Mouse (Mus musculus): ENCODE measurements around the gene Rnf157. TPM values are rescaled to one million over a fixed set of nuclear protein-coding genes. Genes with fewer than 3 reads are reported as not detected.
A peak's percentile ranks its signal among the peaks of the same experiment; 100 is the strongest.
"Not testable (repeated sequence)": the region's sequence is repeated elsewhere in the genome, so short reads cannot be mapped to it uniquely, and the experiment has no call there.

The Rnf157 gene
- polyA plus RNA-seq, 1 experiment from 2014 or later, result 37.8 TPM

DNA sequence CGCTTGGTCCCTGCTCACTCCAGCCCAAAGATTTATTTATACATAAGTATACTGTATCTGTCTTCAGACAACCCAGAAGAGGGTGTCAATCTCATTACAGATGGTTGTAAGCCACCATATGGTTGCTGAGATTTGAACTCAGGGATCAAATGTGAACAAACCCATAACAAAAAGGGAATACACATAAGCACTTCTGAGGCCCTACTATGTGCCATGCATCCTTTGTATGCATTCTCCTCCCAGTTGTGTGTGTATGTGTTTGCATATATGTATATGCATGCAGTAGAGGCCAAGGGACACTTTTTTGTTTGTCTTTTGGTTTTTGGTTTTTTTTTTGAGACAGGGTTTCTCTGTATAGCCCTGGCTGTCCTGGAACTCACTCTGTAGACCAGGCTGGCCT is 46.2 kb downstream of the Rnf157 start:
- peaks cover 5% of the 10 kb centered on the region; the same call in 1 of the 2 replicates for H3K4me1 ChIP-seq
- ATAC-seq (ENCODE audit: low FRiP score, low read depth), result no peak
- H3K27ac ChIP-seq (replicated peaks), result no peak overlapping the region
- H3K4me3 ChIP-seq, result no peak overlapping the region
- H3K9ac ChIP-seq (replicated peaks), result no peak overlapping the region
- no peak overlapping the region for H3K4me2 ChIP-seq (replicated peaks)
- no peaks in the 10 kb centered on the region for H3K36me3 ChIP-seq
- H3K27me3 ChIP-seq, result no peaks in the 10 kb centered on the region
- no peaks in the 10 kb centered on the region for H3K9me3 ChIP-seq
- WGBS, result 89% methylated on average over 1 of the region's 1 CpGs

GRCm38 (mm10) chr11:116366124-116366523 is 46.7 kb downstream of the Rnf157 start:
- H3K9ac ChIP-seq (replicated peaks), result no peak overlapping the region
- no peak overlapping the region for H3K4me3 ChIP-seq
- no peaks in the 10 kb centered on the region for H3K27me3 ChIP-seq
- H3K27ac ChIP-seq (replicated peaks), result no peak overlapping the region
- H3K4me2 ChIP-seq (replicated peaks), result no peak overlapping the region
- no peaks in the 10 kb centered on the region for H3K36me3 ChIP-seq
- ATAC-seq (ENCODE audit: low FRiP score, low read depth), result no peak
- 88% methylated on average over 2 of the region's 2 CpGs for WGBS
- peaks cover 5% of the 10 kb centered on the region; the same call in 1 of the 2 replicates for H3K4me1 ChIP-seq
- no peaks in the 10 kb centered on the region for H3K9me3 ChIP-seq

- no peak overlapping the region for H3K27ac ChIP-seq (replicated peaks)
- H3K27me3 ChIP-seq, result no peaks in the 10 kb centered on the region
- 38% methylated on average over 13 of the region's 13 CpGs for WGBS
- no peaks in the 10 kb centered on the region for H3K9me3 ChIP-seq
- no peaks in the 10 kb centered on the region for H3K36me3 ChIP-seq
- H3K9ac ChIP-seq (replicated peaks), result no peak overlapping the region
- no peak overlapping the region for H3K4me2 ChIP-seq (replicated peaks)
- peaks cover 5% of the 10 kb centered on the region; the same call in 1 of the 2 replicates for H3K4me1 ChIP-seq
- H3K4me3 ChIP-seq, result no peak overlapping the region
- ATAC-seq (ENCODE audit: low FRiP score, low read depth), result no peak
These were observed 47.4 kb downstream of the Rnf157 start for GRCm38 (mm10) chr11:116365432-116365831.

DNA sequence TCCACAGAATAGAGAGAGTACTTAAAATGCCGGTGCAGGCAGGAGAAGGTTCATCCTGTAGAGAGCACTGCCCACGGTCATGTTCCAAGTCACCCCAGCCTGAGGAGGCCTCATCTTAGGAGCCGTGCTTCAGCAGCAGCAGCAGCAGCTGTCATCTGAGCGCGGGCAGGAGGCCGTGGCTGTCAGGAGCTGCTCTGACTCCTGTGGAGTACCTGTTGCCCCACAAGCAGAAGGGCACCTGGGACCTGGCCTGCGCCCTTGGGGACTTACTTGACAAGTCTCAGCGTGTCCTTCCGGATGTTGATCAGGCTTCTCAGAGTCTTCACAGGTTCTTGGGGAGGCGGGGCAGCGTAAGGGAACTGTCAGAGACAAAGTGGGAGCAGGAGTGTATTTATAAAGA is 50.8 kb downstream of the Rnf157 start:
- H3K36me3 ChIP-seq, result peaks cover 24% of the 10 kb centered on the region
- no peak overlapping the region for H3K4me3 ChIP-seq
- peaks cover 5% of the 10 kb centered on the region; the same call in 1 of the 2 replicates for H3K4me1 ChIP-seq
- H3K27ac ChIP-seq (replicated peaks), result no peak overlapping the region
- WGBS, result 70% methylated on average over 11 of the region's 11 CpGs
- H3K4me2 ChIP-seq (replicated peaks), result no peak overlapping the region
- no peak for ATAC-seq (ENCODE audit: low FRiP score, low read depth)
- no peaks in the 10 kb centered on the region for H3K27me3 ChIP-seq
- no peak overlapping the region for H3K9ac ChIP-seq (replicated peaks)
- H3K9me3 ChIP-seq, result no peaks in the 10 kb centered on the region

- not testable (repeated sequence) for H3K4me2 ChIP-seq (replicated peaks); ATAC-seq (ENCODE audit: low FRiP score, low read depth); H3K4me3 ChIP-seq; H3K4me1 ChIP-seq; H3K9me3 ChIP-seq; H3K9ac ChIP-seq (replicated peaks); H3K27ac ChIP-seq (replicated peaks); H3K27me3 ChIP-seq
- WGBS, result 97% methylated on average over 5 of the region's 5 CpGs
- peaks cover 31% of the 10 kb centered on the region for H3K36me3 ChIP-seq
These were observed 51.9 kb downstream of the Rnf157 start for GRCm38 (mm10) chr11:116360915-116361314.

DNA sequence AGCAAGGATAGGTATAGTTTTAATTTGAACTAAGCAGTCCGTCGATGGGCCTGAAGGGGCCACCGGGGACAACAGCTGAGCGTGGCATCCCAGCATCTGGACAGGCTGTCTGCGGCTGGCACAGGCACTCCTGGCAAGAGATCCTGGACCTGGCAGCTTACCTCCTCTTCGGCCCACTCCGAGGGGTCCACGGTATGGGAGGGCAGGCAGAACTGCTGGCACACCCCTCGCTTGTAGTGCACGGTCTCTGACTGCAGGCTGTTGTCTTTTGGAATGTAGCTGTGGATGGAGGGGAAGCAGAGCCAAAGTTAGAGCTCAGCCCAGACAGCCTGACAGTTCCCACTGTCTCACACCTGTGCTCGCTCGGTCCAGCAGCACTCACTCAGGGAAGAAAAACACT is 53.2 kb downstream of the Rnf157 start:
- Histone ChIP-seq H3K9me3 (no peaks in the 10 kb centered on the region), H3K27ac (replicated peaks) (no peak overlapping the region), H3K27me3 (no peaks in the 10 kb centered on the region; the same call in 1 of the 2 replicates), H3K36me3 (peaks cover 43% of the 10 kb centered on the region), H3K4me2 (replicated peaks) (no peak overlapping the region), H3K4me3 (no peak overlapping the region), H3K9ac (replicated peaks) (no peak overlapping the region), H3K4me1 (no peaks in the 10 kb centered on the region)
- no peak for ATAC-seq (ENCODE audit: low FRiP score, low read depth)
- 90% methylated on average over 12 of the region's 12 CpGs for WGBS

DNA sequence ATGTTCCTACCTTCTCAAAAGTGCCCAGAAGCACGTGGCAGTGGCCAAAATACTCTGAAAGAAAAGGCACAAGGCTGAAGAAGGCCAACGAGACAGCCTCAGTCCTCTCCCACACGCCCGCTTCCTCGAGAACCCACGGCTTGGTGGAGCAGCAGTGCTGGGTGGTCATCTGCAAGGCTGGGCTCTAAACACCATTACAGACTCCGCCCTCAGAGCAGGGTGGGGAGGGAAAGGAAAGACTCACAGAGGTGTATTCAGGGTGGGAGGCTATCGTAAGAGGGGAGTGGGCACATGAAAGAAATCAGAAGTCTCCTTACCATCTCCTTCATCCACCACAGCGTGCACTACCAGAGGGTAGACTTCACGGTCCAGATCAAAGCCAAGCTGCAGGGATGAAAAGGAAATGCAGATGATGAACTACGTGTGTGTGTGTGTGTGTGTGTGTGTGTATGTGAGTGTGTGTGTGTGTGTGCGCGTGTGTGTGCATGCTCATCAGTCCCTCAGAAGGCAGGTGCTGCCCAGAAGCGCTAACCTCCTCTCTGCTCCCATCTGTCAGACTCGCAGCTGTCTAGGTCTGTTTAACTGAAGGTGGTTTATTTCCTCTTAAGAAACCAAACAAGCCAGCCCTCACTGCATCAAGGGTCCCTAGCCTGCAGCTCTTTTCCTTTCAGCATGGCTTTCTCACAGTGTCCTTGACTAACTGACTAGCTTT is 53.8 kb downstream of the Rnf157 start:
- Histone ChIP-seq H3K27ac (replicated peaks) (no peak overlapping the region), H3K9ac (replicated peaks) (no peak overlapping the region), H3K4me1 (no peaks in the 10 kb centered on the region), H3K9me3 (no peaks in the 10 kb centered on the region), H3K27me3 (no peaks in the 10 kb centered on the region; the same call in 1 of the 2 replicates), H3K4me3 (no peak overlapping the region), H3K4me2 (replicated peaks) (no peak overlapping the region), H3K36me3 (peaks cover 49% of the 10 kb centered on the region)
- WGBS, result 77% methylated on average over 15 of the region's 15 CpGs
- ATAC-seq (ENCODE audit: low FRiP score, low read depth), result no peak

- no peak for ATAC-seq (ENCODE audit: low FRiP score, low read depth)
- WGBS, result 34% methylated on average over 17 of the region's 17 CpGs
- Histone ChIP-seq H3K9ac (replicated peaks) (0 out of 2 replicates have a peak overlapping the region, but pooled peaks have one; percentile 6), H3K27ac (replicated peaks) (no peak overlapping the region), H3K9me3 (no peaks in the 10 kb centered on the region), H3K36me3 (peaks cover 68% of the 10 kb centered on the region), H3K27me3 (no peaks in the 10 kb centered on the region; the same call in 1 of the 2 replicates), H3K4me2 (replicated peaks) (no peak overlapping the region), H3K4me1 (no peaks in the 10 kb centered on the region), H3K4me3 (no peak overlapping the region)
These were observed 58.3 kb downstream of the Rnf157 start for GRCm38 (mm10) chr11:116354521-116354920.

DNA sequence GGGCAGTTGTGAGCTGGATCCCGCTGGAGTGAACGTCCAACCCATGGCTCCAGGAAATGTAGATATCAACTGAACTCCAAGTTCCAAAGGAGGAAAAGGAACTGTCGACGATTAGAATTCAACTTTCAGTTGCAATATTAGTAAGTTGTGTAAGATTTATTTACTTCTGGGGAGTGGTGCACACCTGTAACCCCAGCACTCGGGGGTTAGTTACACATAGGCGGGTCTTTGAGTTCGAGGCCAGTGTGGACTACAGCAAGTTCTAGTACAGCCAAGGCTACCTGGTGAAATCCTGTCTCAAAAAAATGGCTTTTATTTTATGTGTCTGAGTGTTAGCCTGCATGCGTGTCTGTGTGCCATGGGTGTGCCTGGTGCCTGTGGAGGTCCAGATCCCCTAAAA is 59.3 kb downstream of the Rnf157 start:
- WGBS, result 95% methylated on average over 8 of the region's 8 CpGs
- H3K4me1 ChIP-seq, result no peaks in the 10 kb centered on the region
- peaks cover 67% of the 10 kb centered on the region for H3K36me3 ChIP-seq
- H3K27me3 ChIP-seq, result no peaks in the 10 kb centered on the region; the same call in 1 of the 2 replicates
- H3K4me3 ChIP-seq, result no peak overlapping the region
- H3K9me3 ChIP-seq, result no peaks in the 10 kb centered on the region
- no peak overlapping the region for H3K27ac ChIP-seq (replicated peaks)
- no peak overlapping the region for H3K9ac ChIP-seq (replicated peaks)
- no peak overlapping the region for H3K4me2 ChIP-seq (replicated peaks)
- ATAC-seq (ENCODE audit: low FRiP score, low read depth), result no peak

- Histone ChIP-seq H3K4me2 (replicated peaks) (no peak overlapping the region), H3K27me3 (no peaks in the 10 kb centered on the region; the same call in 1 of the 2 replicates), H3K27ac (replicated peaks) (no peak overlapping the region), H3K4me1 (no peaks in the 10 kb centered on the region), H3K9ac (replicated peaks) (no peak overlapping the region), H3K36me3 (peaks cover 72% of the 10 kb centered on the region), H3K4me3 (no peak overlapping the region), H3K9me3 (no peaks in the 10 kb centered on the region)
- ATAC-seq (ENCODE audit: low FRiP score, low read depth), result no peak
- WGBS, result 93% methylated on average over 5 of the region's 5 CpGs
These were observed 61.5 kb downstream of the Rnf157 start for GRCm38 (mm10) chr11:116351294-116351693.

DNA sequence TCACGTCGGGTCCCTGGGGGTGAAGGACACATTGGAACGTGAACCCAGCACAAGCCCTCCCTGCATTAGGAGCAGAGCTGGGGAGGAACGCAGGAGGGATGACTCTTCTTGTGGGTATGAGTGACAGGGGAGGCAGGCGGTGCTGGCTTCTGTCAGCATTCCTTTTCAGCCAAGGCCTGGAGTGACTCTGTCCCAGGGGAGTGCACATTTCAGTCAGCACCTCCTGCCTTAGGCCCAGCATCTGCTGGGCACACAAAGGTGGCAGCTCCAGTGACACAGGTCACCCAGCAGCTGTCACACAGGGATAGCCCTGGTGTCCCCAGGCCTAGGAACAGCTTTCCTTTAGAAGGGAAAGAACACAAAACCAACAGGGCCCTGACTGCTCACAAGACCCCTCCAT is 64.9 kb downstream of the Rnf157 start:
- H3K36me3 ChIP-seq, result peaks cover 62% of the 10 kb centered on the region
- H3K27me3 ChIP-seq, result no peaks in the 10 kb centered on the region
- no peak overlapping the region for H3K4me3 ChIP-seq
- H3K4me1 ChIP-seq, result peaks cover 5% of the 10 kb centered on the region; the same call in 1 of the 2 replicates
- WGBS, result 79% methylated on average over 5 of the region's 5 CpGs
- H3K9me3 ChIP-seq, result no peaks in the 10 kb centered on the region
- H3K9ac ChIP-seq (replicated peaks), result no peak overlapping the region
- ATAC-seq (ENCODE audit: low FRiP score, low read depth), result no peak
- no peak overlapping the region for H3K27ac ChIP-seq (replicated peaks)
- H3K4me2 ChIP-seq (replicated peaks), result no peak overlapping the region

DNA sequence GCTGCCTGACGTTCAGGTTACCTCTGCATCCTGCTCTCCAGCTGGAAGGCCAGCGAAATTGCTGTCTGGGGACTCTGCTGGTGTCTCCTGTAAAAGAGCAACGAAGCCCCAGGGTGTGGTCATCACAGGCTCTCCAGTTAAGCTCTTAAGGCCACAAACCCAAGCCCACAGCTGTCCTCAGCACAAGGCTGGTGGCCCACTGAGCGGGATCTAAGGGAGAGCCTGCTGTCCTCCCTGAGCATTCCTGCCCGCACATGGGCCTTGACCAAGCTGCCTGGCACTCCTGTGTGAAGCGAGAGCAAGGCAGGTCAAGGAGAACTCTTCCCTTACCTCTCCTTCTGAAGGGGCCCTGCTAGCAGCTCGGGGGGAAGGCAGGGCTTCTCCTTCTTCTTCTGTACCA is 65.8 kb downstream of the Rnf157 start:
- Histone ChIP-seq H3K4me2 (replicated peaks) (no peak overlapping the region), H3K9me3 (no peaks in the 10 kb centered on the region), H3K9ac (replicated peaks) (no peak overlapping the region), H3K4me1 (peaks cover 5% of the 10 kb centered on the region; the same call in 1 of the 2 replicates), H3K4me3 (no peak overlapping the region), H3K27ac (replicated peaks) (no peak overlapping the region), H3K27me3 (peaks cover 2% of the 10 kb centered on the region; the same call in 1 of the 2 replicates), H3K36me3 (peaks cover 67% of the 10 kb centered on the region)
- no peak for ATAC-seq (ENCODE audit: low FRiP score, low read depth)
- WGBS, result 82% methylated on average over 7 of the region's 7 CpGs
